Mouse (Mus musculus) ES-Bruce4 (cell line): ENCODE data around the gene Gpm6a.

Experiments used
- CTCF ChIP-seq: IDR thresholded peaks from one replicate; pipeline ENCODE4 v1.8.1; 2011; ENCODE audit warnings: low read depth, low read length
- EP300 ChIP-seq: IDR thresholded peaks from 2 replicates; pipeline ENCODE4 v1.6.1; 2011; ENCODE audit warnings: low read depth, low read length; ENCODE audit not compliant: insufficient read depth
- POLR2A ChIP-seq: IDR thresholded peaks from one replicate; pipeline ENCODE4 v1.8.1; 2011; ENCODE audit warnings: low read length; ENCODE audit not compliant: insufficient read depth

- TF ChIP-seq CTCF: no peak
- TF ChIP-seq EP300: no peak
- TF ChIP-seq POLR2A: no peak
These were observed 147.6 kb downstream of the Gpm6a start for GRCm38 (mm10) chr8:55102195-55102594.
